ENCODE assay signal across 8 mouse cellular contexts in the genomic region with DNA sequence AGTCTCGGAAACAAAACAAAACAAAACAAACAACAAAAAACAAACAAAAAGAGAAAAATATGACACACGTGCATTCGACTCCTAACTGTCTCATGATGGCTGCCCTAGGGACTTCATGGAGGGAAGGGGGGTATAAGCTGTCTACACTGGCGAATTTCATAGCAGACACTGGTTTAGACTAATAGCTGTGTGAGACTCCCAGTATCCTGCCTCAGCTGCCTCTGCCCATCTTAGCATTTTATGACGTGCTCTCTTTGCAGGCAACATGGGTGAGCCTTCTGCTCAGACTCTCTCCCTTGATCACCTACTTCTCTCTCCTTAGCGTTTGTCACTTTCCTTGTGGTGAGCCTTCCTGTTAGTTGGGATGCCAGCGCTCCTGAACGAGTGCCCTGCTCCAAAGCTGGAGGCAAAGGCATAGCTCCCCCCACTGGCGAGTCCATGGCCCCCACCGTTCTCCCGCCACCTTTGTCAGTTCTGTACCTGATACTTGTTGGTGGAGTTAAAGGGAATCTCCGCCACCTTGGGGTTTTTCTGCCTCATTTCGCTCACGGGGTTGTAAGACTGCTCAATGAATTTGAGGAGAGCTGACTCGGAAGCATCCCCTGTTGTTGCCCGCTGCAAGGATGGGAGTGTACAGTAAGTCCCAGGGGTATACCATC. TPM values are rescaled to one million over a fixed set of nuclear protein-coding genes. Genes with fewer than 3 reads are reported as not detected.
DNase-seq lines count a peak whose midpoint lies in the region; ATAC-seq and TF ChIP-seq lines count a peak whose summit lies in the region.

No protein-coding gene starts in this region.

- peak overlapping the region; percentile 23 for H3K4me3 ChIP-seq in heart, embryonic 11.5 days (ENCODE audit: low read depth, low read length)
- H3K4me3 ChIP-seq in thymus, adult 2 months (ENCODE audit: control insufficient read depth, insufficient read depth, low read length), result no peak overlapping the region

- H3K27me3 ChIP-seq in heart, embryonic 11.5 days (ENCODE audit: control insufficient read depth, insufficient read depth, low read length), result 0 out of 2 replicates have a peak, but pooled peaks cover 5% of the 10 kb centered on the region
- no peaks in the 10 kb centered on the region for H3K27me3 ChIP-seq in thymus, adult 2 months (ENCODE audit: control insufficient read depth, insufficient read depth, low read length)

- H3K4me2 ChIP-seq in heart, embryonic 11.5 days, result peak overlapping the region; percentile 56

- TF ChIP-seq CTCF in thymus, adult 2 months (IDR thresholded peaks at IDR 0.05; ENCODE audit: borderline replicate concordance, control insufficient read depth, extremely low read depth, insufficient read depth, low read length, poor library complexity), result no peak

- TF ChIP-seq POLR2A in thymus, adult 2 months (IDR thresholded peaks at IDR 0.05; ENCODE audit: control insufficient read depth, extremely low read depth, insufficient read depth, low read length, poor library complexity), result no peak

- ATAC-seq in cerebellum, adult (ENCODE audit: insufficient number of reproducible peaks, low FRiP score, low TSS enrichment), result peak; percentile 40; the same call in 1 of the 2 replicates
- ATAC-seq in heart, embryonic 11.5 days (replicated peaks; ENCODE audit: insufficient number of reproducible peaks, low FRiP score, low TSS enrichment), result no peak
- no peak for ATAC-seq in erythroblast, adult 5-6 weeks (replicated peaks; ENCODE audit: low FRiP score, poor library complexity, severe bottlenecking)

- DNase-seq in cerebellum, postnatal 4 days (ENCODE audit: low spot score in 2 of 2), result no peak
- DNase-seq in thymus, postnatal 4 days, result peak; percentile 25
- no peak for DNase-seq in thymus, adult 18-20 months
- DNase-seq in lung, adult 18-20 months, result peak; percentile 29 to 38
- DNase-seq in thymus, adult 2 months, result no peak

- no peaks in the 10 kb centered on the region for H3K9me3 ChIP-seq in heart, embryonic 11.5 days (replicated peaks; ENCODE audit: control insufficient read depth, low read length)

- peaks cover 20% of the 10 kb centered on the region for H3K4me1 ChIP-seq in heart, embryonic 11.5 days (ENCODE audit: control insufficient read depth, insufficient read depth, low read length)
- no peaks in the 10 kb centered on the region for H3K4me1 ChIP-seq in thymus, adult 2 months (replicated peaks; ENCODE audit: control insufficient read depth, insufficient read depth, low read length)

- WGBS in heart, embryonic 11.5 days (ENCODE audit: insufficient replicate concordance), result 22% methylated on average over 16 of the region's 16 CpGs
- WGBS in thymus, adult 2 months, result 72% methylated on average over 16 of the region's 16 CpGs

- peak overlapping the region; percentile 46; the same call in 1 of the 2 replicates for H3K9ac ChIP-seq in heart, embryonic 11.5 days (ENCODE audit: low read depth, low read length)

- peak overlapping the region; percentile 84; the same call in 1 of the 2 replicates for H3K27ac ChIP-seq in heart, embryonic 11.5 days (ENCODE audit: low read depth, low read length)
- H3K27ac ChIP-seq in thymus, adult 2 months (ENCODE audit: control insufficient read depth, insufficient read depth, low read length), result no peak overlapping the region

- no peaks in the 10 kb centered on the region for H3K36me3 ChIP-seq in heart, embryonic 11.5 days (ENCODE audit: control insufficient read depth, insufficient read depth, low read length)
- H3K36me3 ChIP-seq in thymus, adult 2 months (ENCODE audit: control insufficient read depth, insufficient read depth, low read length), result no peaks in the 10 kb centered on the region

RNA-seq across cellular contexts. Expression of gene Atp1a4, which starts 14.5 kb away (rescaled TPM):
- 0.31 and 0.35 TPM in 2 replicates for polyA plus RNA-seq in heart, embryonic 11.5 days (2014; fragmentation: Nextera tagmentation; extraction: Ambion mirVana)
- 0.07 TPM in 1 of 2 replicates, not detected in the other for polyA plus RNA-seq in thymus, adult 2 months (2012; rRNA removed)
- total RNA-seq in erythroblast, adult 5-6 weeks (2015; ENCODE audit: low replicate concordance), result not detected in 2 replicates
- total RNA-seq in erythroblast, adult 5-6 weeks (2017; ENCODE audit: low replicate concordance), result not detected in 2 replicates

RNA-seq across cellular contexts. Expression of gene Igsf8, which starts 17.8 kb away (rescaled TPM):
- 22.8 and 24.0 TPM in 2 replicates for polyA plus RNA-seq in heart, embryonic 11.5 days (2014; fragmentation: Nextera tagmentation; extraction: Ambion mirVana)
- polyA plus RNA-seq in thymus, adult 2 months (2012; rRNA removed), result 159 and 162 TPM in 2 replicates
- total RNA-seq in erythroblast, adult 5-6 weeks (2015; ENCODE audit: low replicate concordance), result 1.3 and 6.7 TPM in 2 replicates
- 2.0 and 3.1 TPM in 2 replicates for total RNA-seq in erythroblast, adult 5-6 weeks (2017; ENCODE audit: low replicate concordance)

RNA-seq across cellular contexts. Expression of gene Casq1, which starts 24.0 kb away (rescaled TPM):
- polyA plus RNA-seq in heart, embryonic 11.5 days (2014; fragmentation: Nextera tagmentation; extraction: Ambion mirVana), result 205 and 230 TPM in 2 replicates
- polyA plus RNA-seq in thymus, adult 2 months (2012; rRNA removed), result 0.54 and 1.4 TPM in 2 replicates
- total RNA-seq in erythroblast, adult 5-6 weeks (2015; ENCODE audit: low replicate concordance), result not detected in 2 replicates
- total RNA-seq in erythroblast, adult 5-6 weeks (2017; ENCODE audit: low replicate concordance), result not detected in 2 replicates

RNA-seq across cellular contexts. Expression of gene Pea15a, which starts 37.1 kb away (rescaled TPM):
- polyA plus RNA-seq in heart, embryonic 11.5 days (2014; fragmentation: Nextera tagmentation; extraction: Ambion mirVana), result 121 and 147 TPM in 2 replicates
- 28.4 and 38.8 TPM in 2 replicates for polyA plus RNA-seq in thymus, adult 2 months (2012; rRNA removed)
- 2.5 and 3.1 TPM in 2 replicates for total RNA-seq in erythroblast, adult 5-6 weeks (2015; ENCODE audit: low replicate concordance)
- total RNA-seq in erythroblast, adult 5-6 weeks (2017; ENCODE audit: low replicate concordance), result 2.6 and 5.4 TPM in 2 replicates

RNA-seq across cellular contexts. Expression of gene Atp1a2, which starts 54.2 kb away (rescaled TPM):
- 4.7 and 7.0 TPM in 2 replicates for polyA plus RNA-seq in heart, embryonic 11.5 days (2014; fragmentation: Nextera tagmentation; extraction: Ambion mirVana)
- polyA plus RNA-seq in thymus, adult 2 months (2012; rRNA removed), result 24.4 and 28.5 TPM in 2 replicates
- not detected in 2 replicates for total RNA-seq in erythroblast, adult 5-6 weeks (2015; ENCODE audit: low replicate concordance)
- total RNA-seq in erythroblast, adult 5-6 weeks (2017; ENCODE audit: low replicate concordance), result not detected in 2 replicates

Comparison
In these comparisons a context has a peak if more than half of its experiments do, and no peak if none do; other contexts are left out.
1. DNase-seq: peak in thymus, postnatal 4 days (single experiment) and lung, adult 18-20 months (2 of 2); none in cerebellum, postnatal 4 days (0 of 2), thymus, adult 18-20 months (0 of 2) and thymus, adult 2 months (single experiment).
2. RNA of gene Casq1, which starts 24.0 kb away (polyA plus RNA-seq): 205 to 230 TPM in heart, embryonic 11.5 days; 0.54 to 1.4 TPM in thymus, adult 2 months; every median in the first group is over 10 times any median in the second.